Mouse (Mus musculus): ENCODE results near the gene Nelfb. TPM values are rescaled to one million over a fixed set of nuclear protein-coding genes. Genes with fewer than 3 reads are reported as not detected.
A peak's percentile ranks its signal among the peaks of the same experiment; 100 is the strongest.

The Nelfb gene
- polyA plus RNA-seq, 1 experiment from 2014 or later = 102 TPM

GRCm38 (mm10) chr2:25177076-25177475, 34.2 kb downstream of the Nelfb start:
- Histone ChIP-seq H3K9me3 (ENCODE audit: control insufficient read depth, low read length) (no peaks in the 10 kb centered on the region), H3K4me3 (ENCODE audit: low read depth, low read length) (peak overlapping the region; percentile 16; the same call in 1 of the 2 replicates), H3K9ac (ENCODE audit: low read length) (peak overlapping the region; percentile 45), H3K4me1 (ENCODE audit: control insufficient read depth, insufficient read depth, low read length) (peaks cover 49% of the 10 kb centered on the region), H3K27me3 (ENCODE audit: control insufficient read depth, insufficient read depth, low read length) (no peaks in the 10 kb centered on the region), H3K27ac (ENCODE audit: low read depth, low read length) (peak overlapping the region; percentile 71), H3K4me2 (peak overlapping the region; percentile 39), H3K36me3 (ENCODE audit: control insufficient read depth, insufficient read depth, low read length) (no peaks in the 10 kb centered on the region)
- DNase-seq (ENCODE audit: low spot score, missing footprints) (no peak), ATAC-seq (ENCODE audit: low FRiP score) (no peak)
- WGBS = 44% methylated on average over 4 of the region's 4 CpGs

GRCm38 (mm10) chr2:25176573-25176972, 34.7 kb downstream of the Nelfb start:
- Histone ChIP-seq H3K4me2 (peak overlapping the region; percentile 39), H3K27ac (ENCODE audit: low read depth, low read length) (no peak overlapping the region; the same call in 1 of the 2 replicates), H3K27me3 (ENCODE audit: control insufficient read depth, insufficient read depth, low read length) (no peaks in the 10 kb centered on the region), H3K4me1 (ENCODE audit: control insufficient read depth, insufficient read depth, low read length) (peaks cover 49% of the 10 kb centered on the region), H3K9ac (ENCODE audit: low read length) (no peak overlapping the region; the same call in 1 of the 2 replicates), H3K36me3 (ENCODE audit: control insufficient read depth, insufficient read depth, low read length) (no peaks in the 10 kb centered on the region), H3K9me3 (ENCODE audit: control insufficient read depth, low read length) (no peaks in the 10 kb centered on the region), H3K4me3 (ENCODE audit: low read depth, low read length) (no peak overlapping the region)
- DNase-seq (ENCODE audit: low spot score, missing footprints) (no peak), ATAC-seq (ENCODE audit: low FRiP score) (no peak)
- WGBS = 74% methylated on average over 6 of the region's 6 CpGs

- no peaks in the 10 kb centered on the region for H3K27me3 ChIP-seq (ENCODE audit: control insufficient read depth, insufficient read depth, low read length)
- WGBS = 80% methylated on average over 4 of the region's 4 CpGs
- ATAC-seq (ENCODE audit: low FRiP score) (no peak), DNase-seq (ENCODE audit: low spot score, missing footprints) (peak; percentile 79)
- H3K27ac ChIP-seq (ENCODE audit: low read depth, low read length) = no peak overlapping the region
- no peaks in the 10 kb centered on the region for H3K9me3 ChIP-seq (ENCODE audit: control insufficient read depth, low read length)
- peaks cover 49% of the 10 kb centered on the region for H3K4me1 ChIP-seq (ENCODE audit: control insufficient read depth, insufficient read depth, low read length)
- no peak overlapping the region; the same call in 1 of the 2 replicates for H3K9ac ChIP-seq (ENCODE audit: low read length)
- H3K4me2 ChIP-seq = no peak overlapping the region
- H3K4me3 ChIP-seq (ENCODE audit: low read depth, low read length) = no peak overlapping the region
- no peaks in the 10 kb centered on the region for H3K36me3 ChIP-seq (ENCODE audit: control insufficient read depth, insufficient read depth, low read length)
Measured at GRCm38 (mm10) chr2:25175690-25176078, 35.6 kb downstream of the Nelfb start.

GRCm38 (mm10) chr2:25174866-25175689, 36.2 kb downstream of the Nelfb start:
- no peak for ATAC-seq (ENCODE audit: low FRiP score)
- H3K4me2 ChIP-seq = no peak overlapping the region
- H3K36me3 ChIP-seq (ENCODE audit: control insufficient read depth, insufficient read depth, low read length) = no peaks in the 10 kb centered on the region
- peaks cover 52% of the 10 kb centered on the region for H3K4me1 ChIP-seq (ENCODE audit: control insufficient read depth, insufficient read depth, low read length)
- H3K27me3 ChIP-seq (ENCODE audit: control insufficient read depth, insufficient read depth, low read length) = no peaks in the 10 kb centered on the region
- H3K27ac ChIP-seq (ENCODE audit: low read depth, low read length) = no peak overlapping the region
- no peak overlapping the region for H3K4me3 ChIP-seq (ENCODE audit: low read depth, low read length)
- WGBS = 47% methylated on average over 7 of the region's 7 CpGs
- no peaks in the 10 kb centered on the region for H3K9me3 ChIP-seq (ENCODE audit: control insufficient read depth, low read length)
- DNase-seq (ENCODE audit: low spot score, missing footprints) = peak; percentile 75
- H3K9ac ChIP-seq (ENCODE audit: low read length) = no peak overlapping the region; the same call in 1 of the 2 replicates

- ATAC-seq (ENCODE audit: low FRiP score) (no peak), DNase-seq (ENCODE audit: low spot score, missing footprints) (no peak)
- WGBS = 96% methylated on average over 4 of the region's 4 CpGs
- peaks cover 51% of the 10 kb centered on the region for H3K4me1 ChIP-seq (ENCODE audit: control insufficient read depth, insufficient read depth, low read length)
- H3K4me3 ChIP-seq (ENCODE audit: low read depth, low read length) = no peak overlapping the region
- no peak overlapping the region for H3K27ac ChIP-seq (ENCODE audit: low read depth, low read length)
- H3K9ac ChIP-seq (ENCODE audit: low read length) = no peak overlapping the region
- no peak overlapping the region for H3K4me2 ChIP-seq
- H3K36me3 ChIP-seq (ENCODE audit: control insufficient read depth, insufficient read depth, low read length) = no peaks in the 10 kb centered on the region
- H3K9me3 ChIP-seq (ENCODE audit: control insufficient read depth, low read length) = no peaks in the 10 kb centered on the region
- H3K27me3 ChIP-seq (ENCODE audit: control insufficient read depth, insufficient read depth, low read length) = no peaks in the 10 kb centered on the region
Measured at GRCm38 (mm10) chr2:25173821-25174220, 37.5 kb downstream of the Nelfb start.

- ATAC-seq (ENCODE audit: low FRiP score) (no peak), DNase-seq (ENCODE audit: low spot score, missing footprints) (peak; percentile 81)
- H3K9ac ChIP-seq (ENCODE audit: low read length) = no peak overlapping the region
- peaks cover 50% of the 10 kb centered on the region for H3K4me1 ChIP-seq (ENCODE audit: control insufficient read depth, insufficient read depth, low read length)
- H3K27ac ChIP-seq (ENCODE audit: low read depth, low read length) = no peak overlapping the region
- no peak overlapping the region for H3K4me2 ChIP-seq
- no peak overlapping the region for H3K4me3 ChIP-seq (ENCODE audit: low read depth, low read length)
- WGBS = 72% methylated on average over 8 of the region's 8 CpGs
- H3K9me3 ChIP-seq (ENCODE audit: control insufficient read depth, low read length) = no peaks in the 10 kb centered on the region
- H3K36me3 ChIP-seq (ENCODE audit: control insufficient read depth, insufficient read depth, low read length) = no peaks in the 10 kb centered on the region
- H3K27me3 ChIP-seq (ENCODE audit: control insufficient read depth, insufficient read depth, low read length) = no peaks in the 10 kb centered on the region
Measured at GRCm38 (mm10) chr2:25172629-25173028, 38.7 kb downstream of the Nelfb start.

GRCm38 (mm10) chr2:25171769-25172153, 39.5 kb downstream of the Nelfb start:
- peaks cover 49% of the 10 kb centered on the region for H3K4me1 ChIP-seq (ENCODE audit: control insufficient read depth, insufficient read depth, low read length)
- no peaks in the 10 kb centered on the region for H3K27me3 ChIP-seq (ENCODE audit: control insufficient read depth, insufficient read depth, low read length)
- H3K9me3 ChIP-seq (ENCODE audit: control insufficient read depth, low read length) = no peaks in the 10 kb centered on the region
- H3K4me3 ChIP-seq (ENCODE audit: low read depth, low read length) = no peak overlapping the region
- H3K4me2 ChIP-seq = no peak overlapping the region
- H3K27ac ChIP-seq (ENCODE audit: low read depth, low read length) = no peak overlapping the region
- no peaks in the 10 kb centered on the region for H3K36me3 ChIP-seq (ENCODE audit: control insufficient read depth, insufficient read depth, low read length)
- peak; percentile 76 for DNase-seq (ENCODE audit: low spot score, missing footprints)
- ATAC-seq (ENCODE audit: low FRiP score) = no peak
- WGBS = 71% methylated on average over 1 of the region's 1 CpGs
- H3K9ac ChIP-seq (ENCODE audit: low read length) = no peak overlapping the region

GRCm38 (mm10) chr2:25171101-25171768, 40.1 kb downstream of the Nelfb start:
- Histone ChIP-seq H3K9me3 (ENCODE audit: control insufficient read depth, low read length) (no peaks in the 10 kb centered on the region), H3K9ac (ENCODE audit: low read length) (no peak overlapping the region), H3K4me3 (ENCODE audit: low read depth, low read length) (no peak overlapping the region), H3K27me3 (ENCODE audit: control insufficient read depth, insufficient read depth, low read length) (no peaks in the 10 kb centered on the region), H3K4me1 (ENCODE audit: control insufficient read depth, insufficient read depth, low read length) (peaks cover 47% of the 10 kb centered on the region), H3K4me2 (no peak overlapping the region), H3K27ac (ENCODE audit: low read depth, low read length) (no peak overlapping the region), H3K36me3 (ENCODE audit: control insufficient read depth, insufficient read depth, low read length) (no peaks in the 10 kb centered on the region)
- ATAC-seq (ENCODE audit: low FRiP score) (no peak), DNase-seq (ENCODE audit: low spot score, missing footprints) (no peak)
- WGBS = 83% methylated on average over 6 of the region's 6 CpGs

Data from midbrain, embryonic 11.5 days (tissue).